Mouse (Mus musculus): ENCODE results near the gene Rapsn. TPM values are rescaled to one million over a fixed set of nuclear protein-coding genes. Genes with fewer than 3 reads are reported as not detected.
"Not testable (repeated sequence)": the region's sequence is repeated elsewhere in the genome, so short reads cannot be mapped to it uniquely, and the experiment has no call there.

The Rapsn gene
- total RNA-seq, 1 experiment, result 1.1 TPM

DNA sequence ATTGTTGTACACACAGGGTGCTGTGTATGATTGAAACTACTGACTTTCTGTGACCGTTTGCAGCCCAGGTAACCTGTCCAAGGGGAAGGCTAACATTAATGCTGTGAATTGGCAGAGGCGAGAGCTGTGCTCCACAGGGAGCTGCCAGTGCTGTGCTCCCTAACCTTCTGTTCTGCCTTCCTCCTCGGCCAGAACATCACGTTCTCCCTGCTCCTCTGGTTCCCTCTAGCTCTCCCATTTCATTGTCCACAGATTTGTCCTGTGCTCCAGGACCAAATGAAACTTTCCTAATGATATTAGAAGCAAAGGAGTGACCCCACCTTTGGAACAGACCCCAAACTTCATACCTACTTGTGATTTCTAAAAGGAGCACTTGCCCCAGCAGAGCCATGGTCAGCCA is 20.0 kb upstream of the Rapsn start:
- no peak for DNase-seq (ENCODE audit: low read depth, low spot score)
- Histone ChIP-seq H3K4me3 (ENCODE audit: insufficient read depth in 1 of 2, low read depth in 1 of 2, low read length in 2 of 2, poor library complexity in 1 of 2, severe bottlenecking in 1 of 2) (no peak overlapping the region), H3K9ac (ENCODE audit: insufficient read depth, low read depth, low read length, poor library complexity, severe bottlenecking) (no peak overlapping the region), H3K9me3 (ENCODE audit: control insufficient read depth, insufficient read depth, low read depth, low read length) (no peaks in the 10 kb centered on the region), H3K27ac (ENCODE audit: insufficient read depth, low read depth, low read length, poor library complexity, severe bottlenecking) (no peak overlapping the region), H3K4me1 (ENCODE audit: control insufficient read depth in 2 of 2, insufficient read depth in 2 of 2, low read length in 2 of 2, poor library complexity in 1 of 2) (0 out of 4 replicates have a peak, but pooled peaks cover 0 to 4% of the 10 kb centered on the region in 2 experiments), H3K36me3 (ENCODE audit: control insufficient read depth, insufficient read depth, low read length, poor library complexity, severe bottlenecking) (peaks cover 23% of the 10 kb centered on the region)
- TF ChIP-seq CHD2 (IDR thresholded peaks at IDR 0.05; ENCODE audit: low read depth, low read length) (no peak), MAFK (IDR thresholded peaks at IDR 0.05; ENCODE audit: insufficient read depth, low read depth, low read length) (no peak), HCFC1 (IDR thresholded peaks at IDR 0.05; ENCODE audit: borderline replicate concordance, insufficient read depth, low read length) (no peak), ZC3H11A (IDR thresholded peaks at IDR 0.05; ENCODE audit: borderline replicate concordance, low read depth, low read length) (no peak), ZNF384 (IDR thresholded peaks at IDR 0.05; ENCODE audit: low read depth, low read length) (no peak)
- in situ Hi-C loops (cut with MboI; ENCODE audit: low sequenced_read_pairs in 2 of 2, unreplicated experiment in 2 of 2), result no loop called here

DNA sequence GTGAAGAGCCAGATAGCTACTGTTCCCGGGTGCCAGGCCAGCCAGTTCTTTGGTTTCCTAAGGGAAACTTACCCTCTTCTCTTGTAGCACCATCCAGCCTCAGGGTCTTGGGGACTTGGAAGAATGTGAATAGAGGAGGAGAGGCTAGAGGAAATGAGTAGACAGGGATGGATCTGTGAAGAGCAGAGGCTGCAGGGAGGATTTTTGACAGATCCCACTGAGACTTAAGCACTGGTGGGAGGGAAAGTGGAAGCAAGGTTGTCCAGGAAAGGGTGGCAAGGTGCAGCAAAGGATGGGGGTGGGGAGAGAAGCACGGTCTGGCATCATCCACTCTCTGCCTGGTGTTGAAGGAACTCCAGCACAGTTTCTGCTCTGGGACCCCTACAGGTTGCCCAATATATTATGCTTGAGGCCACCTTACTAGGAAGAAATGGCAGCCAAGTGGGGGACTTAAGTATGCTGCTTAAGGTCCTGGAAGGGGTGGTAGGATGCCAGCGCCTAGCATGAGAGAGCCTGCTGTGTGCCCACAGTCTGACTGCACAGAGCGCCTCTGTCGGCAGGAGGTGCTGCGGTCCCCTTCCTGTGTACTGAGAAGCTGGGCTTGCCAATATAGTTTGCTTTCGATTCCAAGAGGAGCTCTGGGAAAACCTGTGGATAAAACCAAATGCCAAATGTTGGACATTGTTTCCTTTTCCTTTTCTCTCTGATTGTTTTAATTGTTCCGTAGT is 17.2 kb upstream of the Rapsn start:
- Histone ChIP-seq H3K27ac (ENCODE audit: insufficient read depth, low read depth, low read length, poor library complexity, severe bottlenecking) (no peak overlapping the region), H3K9ac (ENCODE audit: insufficient read depth, low read depth, low read length, poor library complexity, severe bottlenecking) (no peak overlapping the region), H3K9me3 (ENCODE audit: control insufficient read depth, insufficient read depth, low read depth, low read length) (no peaks in the 10 kb centered on the region), H3K4me1 (ENCODE audit: control insufficient read depth in 2 of 2, insufficient read depth in 2 of 2, low read length in 2 of 2, poor library complexity in 1 of 2) (0 out of 4 replicates have a peak, but pooled peaks cover 0 to 4% of the 10 kb centered on the region in 2 experiments), H3K4me3 (ENCODE audit: insufficient read depth in 1 of 2, low read depth in 1 of 2, low read length in 2 of 2, poor library complexity in 1 of 2, severe bottlenecking in 1 of 2) (no peak overlapping the region), H3K36me3 (ENCODE audit: control insufficient read depth, insufficient read depth, low read length, poor library complexity, severe bottlenecking) (peaks cover 20% of the 10 kb centered on the region)
- TF ChIP-seq ZC3H11A (IDR thresholded peaks at IDR 0.05; ENCODE audit: borderline replicate concordance, low read depth, low read length), result no peak
- TF ChIP-seq HCFC1 (IDR thresholded peaks at IDR 0.05; ENCODE audit: borderline replicate concordance, insufficient read depth, low read length), result no peak
- no peak for TF ChIP-seq MAFK (IDR thresholded peaks at IDR 0.05; ENCODE audit: insufficient read depth, low read depth, low read length)
- no peak for TF ChIP-seq ZNF384 (IDR thresholded peaks at IDR 0.05; ENCODE audit: low read depth, low read length)
- TF ChIP-seq CHD2 (IDR thresholded peaks at IDR 0.05; ENCODE audit: low read depth, low read length), result no peak
- in situ Hi-C loops (cut with MboI; ENCODE audit: low sequenced_read_pairs in 2 of 2, unreplicated experiment in 2 of 2), result no loop called here
- no peak for DNase-seq (ENCODE audit: low read depth, low spot score)

DNA sequence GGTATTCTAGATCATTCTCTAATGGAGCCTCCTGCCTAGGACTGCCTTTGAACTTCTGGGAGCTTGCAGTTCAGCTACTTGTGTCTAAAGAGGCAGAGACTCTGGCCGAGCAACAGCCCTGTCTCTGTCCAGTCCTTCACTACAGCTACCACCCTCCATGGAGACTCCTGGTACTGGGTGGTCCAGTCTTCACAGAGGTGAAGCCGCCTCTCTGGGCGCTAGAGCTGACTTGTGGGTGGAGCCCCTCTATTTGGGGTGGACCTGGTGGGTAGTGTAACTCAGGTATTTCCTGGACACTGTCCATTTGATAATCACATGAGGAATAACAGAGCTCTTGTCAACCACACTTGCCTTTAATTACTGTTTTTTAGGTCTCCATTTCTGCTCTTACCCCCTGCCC is 15.5 kb upstream of the Rapsn start:
- no peak for DNase-seq (ENCODE audit: low read depth, low spot score)
- no peak for TF ChIP-seq ZNF384 (IDR thresholded peaks at IDR 0.05; ENCODE audit: low read depth, low read length)
- no peak for TF ChIP-seq CHD2 (IDR thresholded peaks at IDR 0.05; ENCODE audit: low read depth, low read length)
- no peak for TF ChIP-seq HCFC1 (IDR thresholded peaks at IDR 0.05; ENCODE audit: borderline replicate concordance, insufficient read depth, low read length)
- TF ChIP-seq ZC3H11A (IDR thresholded peaks at IDR 0.05; ENCODE audit: borderline replicate concordance, low read depth, low read length), result no peak
- no peak for TF ChIP-seq MAFK (IDR thresholded peaks at IDR 0.05; ENCODE audit: insufficient read depth, low read depth, low read length)
- in situ Hi-C loops (cut with MboI; ENCODE audit: low sequenced_read_pairs in 2 of 2, unreplicated experiment in 2 of 2), result no loop called here
- H3K9me3 ChIP-seq (ENCODE audit: control insufficient read depth, insufficient read depth, low read depth, low read length), result no peaks in the 10 kb centered on the region
- no peak overlapping the region for H3K4me3 ChIP-seq (ENCODE audit: insufficient read depth in 1 of 2, low read depth in 1 of 2, low read length in 2 of 2, poor library complexity in 1 of 2, severe bottlenecking in 1 of 2)
- peaks cover 3 to 7% of the 10 kb centered on the region in 2 experiments; a peak in 3 of 4 replicates for H3K4me1 ChIP-seq (ENCODE audit: control insufficient read depth in 2 of 2, insufficient read depth in 2 of 2, low read length in 2 of 2, poor library complexity in 1 of 2)
- H3K36me3 ChIP-seq (ENCODE audit: control insufficient read depth, insufficient read depth, low read length, poor library complexity, severe bottlenecking), result peaks cover 12% of the 10 kb centered on the region
- H3K27ac ChIP-seq (ENCODE audit: insufficient read depth, low read depth, low read length, poor library complexity, severe bottlenecking), result no peak overlapping the region
- no peak overlapping the region for H3K9ac ChIP-seq (ENCODE audit: insufficient read depth, low read depth, low read length, poor library complexity, severe bottlenecking)

DNA sequence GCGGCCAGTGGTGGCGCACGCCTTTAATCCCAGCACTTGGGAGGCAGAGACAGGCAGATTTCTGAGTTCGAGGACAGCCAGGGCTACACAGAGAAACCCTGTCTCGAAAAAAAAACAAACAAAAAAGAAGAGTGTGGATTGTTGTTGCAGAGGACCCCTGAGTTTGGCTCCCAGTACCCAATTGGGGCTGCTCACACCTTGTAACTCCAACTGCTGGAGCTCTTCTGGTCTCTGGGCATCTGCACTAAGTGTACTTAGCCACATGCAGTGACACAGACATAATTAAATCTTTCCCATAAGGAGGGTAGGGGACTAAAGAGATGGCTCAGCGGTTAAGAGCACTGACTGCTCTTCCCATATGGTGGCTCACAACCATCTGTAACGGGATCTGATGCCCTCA is 13.2 kb upstream of the Rapsn start:
- not testable (repeated sequence) for H3K36me3 ChIP-seq (ENCODE audit: control insufficient read depth, insufficient read depth, low read length, poor library complexity, severe bottlenecking)

DNA sequence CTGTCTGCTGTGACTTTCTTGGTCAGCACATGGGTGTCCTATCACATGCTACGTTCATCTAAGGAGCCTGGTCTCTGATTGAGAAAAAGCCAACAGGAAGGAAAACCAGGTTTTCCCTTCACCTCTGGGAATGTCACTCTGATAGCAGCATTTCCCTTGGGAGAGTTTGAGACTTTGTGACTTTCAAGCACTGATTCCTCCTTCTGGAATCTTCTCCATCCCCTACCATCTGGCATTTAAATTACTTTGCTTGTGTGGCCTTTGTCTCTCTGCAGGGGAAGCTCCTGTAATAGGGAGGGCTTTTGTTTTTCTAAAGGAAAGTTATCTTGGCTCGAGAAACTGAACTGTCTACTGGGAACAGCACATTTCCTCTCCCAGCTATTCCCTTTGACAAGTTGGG is 12.3 kb upstream of the Rapsn start:
- no peak overlapping the region for H3K4me3 ChIP-seq (ENCODE audit: insufficient read depth in 1 of 2, low read depth in 1 of 2, low read length in 2 of 2, poor library complexity in 1 of 2, severe bottlenecking in 1 of 2)
- in situ Hi-C loops (cut with MboI; ENCODE audit: low sequenced_read_pairs in 2 of 2, unreplicated experiment in 2 of 2), result no loop called here
- peaks cover 5% of the 10 kb centered on the region; the same call in 1 of the 2 replicates for H3K36me3 ChIP-seq (ENCODE audit: control insufficient read depth, insufficient read depth, low read length, poor library complexity, severe bottlenecking)
- no peak for TF ChIP-seq ZC3H11A (IDR thresholded peaks at IDR 0.05; ENCODE audit: borderline replicate concordance, low read depth, low read length)
- no peak for TF ChIP-seq ZNF384 (IDR thresholded peaks at IDR 0.05; ENCODE audit: low read depth, low read length)
- TF ChIP-seq HCFC1 (IDR thresholded peaks at IDR 0.05; ENCODE audit: borderline replicate concordance, insufficient read depth, low read length), result no peak
- TF ChIP-seq CHD2 (IDR thresholded peaks at IDR 0.05; ENCODE audit: low read depth, low read length), result no peak
- no peak for TF ChIP-seq MAFK (IDR thresholded peaks at IDR 0.05; ENCODE audit: insufficient read depth, low read depth, low read length)
- no peak overlapping the region for H3K9ac ChIP-seq (ENCODE audit: insufficient read depth, low read depth, low read length, poor library complexity, severe bottlenecking)
- DNase-seq (ENCODE audit: low read depth, low spot score), result no peak
- H3K9me3 ChIP-seq (ENCODE audit: control insufficient read depth, insufficient read depth, low read depth, low read length), result no peaks in the 10 kb centered on the region
- peaks cover 3 to 4% of the 10 kb centered on the region in 2 experiments; a peak in 3 of 4 replicates for H3K4me1 ChIP-seq (ENCODE audit: control insufficient read depth in 2 of 2, insufficient read depth in 2 of 2, low read length in 2 of 2, poor library complexity in 1 of 2)
- H3K27ac ChIP-seq (ENCODE audit: insufficient read depth, low read depth, low read length, poor library complexity, severe bottlenecking), result no peak overlapping the region; the same call in 1 of the 2 replicates

More for the DNA sequence above, 13.2 kb upstream of the Rapsn start:
- H3K4me3 ChIP-seq (ENCODE audit: insufficient read depth in 1 of 2, low read depth in 1 of 2, low read length in 2 of 2, poor library complexity in 1 of 2, severe bottlenecking in 1 of 2); H3K9me3 ChIP-seq (ENCODE audit: control insufficient read depth, insufficient read depth, low read depth, low read length); DNase-seq (ENCODE audit: low read depth, low spot score); H3K4me1 ChIP-seq (ENCODE audit: control insufficient read depth in 2 of 2, insufficient read depth in 2 of 2, low read length in 2 of 2, poor library complexity in 1 of 2); H3K9ac ChIP-seq (ENCODE audit: insufficient read depth, low read depth, low read length, poor library complexity, severe bottlenecking); in situ Hi-C loops (cut with MboI; ENCODE audit: low sequenced_read_pairs in 2 of 2, unreplicated experiment in 2 of 2); H3K27ac ChIP-seq (ENCODE audit: insufficient read depth, low read depth, low read length, poor library complexity, severe bottlenecking): not testable (repeated sequence)
